Mouse (Mus musculus) ES-Bruce4 (cell line): ENCODE results near the gene R3hdm4. TPM values are rescaled to one million over a fixed set of nuclear protein-coding genes. Genes with fewer than 3 reads are reported as not detected.

ENCODE experiments used
- H3K27ac ChIP-seq: 2 replicates; pipeline ENCODE4 v1.5.1; 2012; ENCODE audit warnings: low read length, inconsistent platforms; ENCODE audit not compliant: insufficient read depth
- H3K27me3 ChIP-seq: 2 replicates; pipeline ENCODE4 v1.6.1; 2012; ENCODE audit warnings: mild to moderate bottlenecking, low read length, inconsistent platforms; ENCODE audit not compliant: control insufficient read depth, poor library complexity, insufficient read depth, severe bottlenecking
- H3K36me3 ChIP-seq: 2 replicates; pipeline ENCODE4 v1.6.1; 2012; ENCODE audit warnings: inconsistent platforms, mild to moderate bottlenecking, low read length, moderate library complexity; ENCODE audit not compliant: control insufficient read depth, poor library complexity, insufficient read depth, severe bottlenecking
- H3K4me1 ChIP-seq: one replicate; pipeline ENCODE4 v1.8.1; 2011; ENCODE audit warnings: low read length; ENCODE audit not compliant: control insufficient read depth, insufficient read depth
- H3K4me3 ChIP-seq: 2 replicates; pipeline ENCODE4 v1.5.1; 2011; ENCODE audit warnings: low read depth, mild to moderate bottlenecking, low read length
- H3K9ac ChIP-seq: 2 replicates; pipeline ENCODE4 v1.6.1; 2012; ENCODE audit warnings: low read depth, mild to moderate bottlenecking, inconsistent platforms; ENCODE audit not compliant: poor library complexity, severe bottlenecking
- H3K9me3 ChIP-seq: replicated peaks from 2 replicates; pipeline ENCODE4 v1.6.1; 2012; ENCODE audit warnings: mild to moderate bottlenecking, low read length, inconsistent platforms; ENCODE audit not compliant: control insufficient read depth, poor library complexity, insufficient read depth, severe bottlenecking
- CTCF ChIP-seq: IDR thresholded peaks from one replicate; pipeline ENCODE4 v1.8.1; 2011; ENCODE audit warnings: low read depth, low read length
- EP300 ChIP-seq: IDR thresholded peaks from 2 replicates; pipeline ENCODE4 v1.6.1; 2011; ENCODE audit warnings: low read depth, low read length; ENCODE audit not compliant: insufficient read depth
- POLR2A ChIP-seq: IDR thresholded peaks from one replicate; pipeline ENCODE4 v1.8.1; 2011; ENCODE audit warnings: low read length; ENCODE audit not compliant: insufficient read depth
- polyA plus RNA-seq: library from polyadenylated mRNA; stranded (reverse); fragments of >200 nt; gene quantifications from 2 replicates; pipeline ENCODE4 v1.2.4, GENCODE M21; 2011; ENCODE audit warnings: low read depth; ENCODE audit not compliant: missing spikeins, insufficient read depth, insufficient read length

The R3hdm4 gene
- polyA plus RNA-seq, 1 experiment, result 49.4 TPM

DNA sequence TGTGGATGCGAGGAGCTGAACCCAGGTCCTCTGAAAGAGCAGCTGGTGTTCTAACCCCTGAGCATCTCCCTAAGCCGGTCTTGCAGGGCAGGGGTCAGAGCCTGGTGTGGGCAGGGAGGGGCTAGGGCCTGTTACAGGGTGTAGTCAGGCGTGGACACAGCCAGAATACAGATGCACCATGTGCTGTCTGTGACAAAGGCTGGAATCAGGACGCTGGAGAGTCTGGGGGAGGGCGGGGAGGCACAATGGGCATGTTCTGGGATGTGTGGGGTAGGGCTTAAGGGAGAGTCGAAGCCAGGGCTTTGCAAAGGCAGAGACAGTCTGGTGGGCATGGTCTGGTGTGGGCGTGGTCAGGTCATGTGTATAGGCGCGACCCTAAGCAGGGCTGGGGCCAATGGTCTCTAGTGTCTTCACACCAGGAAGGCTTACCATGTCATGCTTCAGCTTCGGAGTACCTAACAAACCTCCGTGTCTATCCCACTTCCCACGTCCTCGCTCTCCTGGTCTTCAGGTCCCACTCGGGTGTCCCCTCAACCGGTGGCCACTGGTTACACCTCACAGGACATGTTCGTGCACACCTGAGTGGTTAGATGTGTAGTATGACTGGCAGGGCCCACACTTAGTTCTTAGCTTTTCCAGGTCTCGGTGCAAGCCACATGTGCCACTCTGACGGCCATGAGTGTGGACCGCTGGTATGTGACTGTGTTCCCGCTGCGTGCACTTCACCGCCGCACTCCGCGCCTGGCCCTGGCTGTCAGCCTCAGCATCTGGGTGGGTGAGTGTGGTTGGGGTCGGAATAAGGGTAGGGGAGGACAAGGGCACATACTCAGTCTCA lies 735 bp downstream of the R3hdm4 start:
- Histone ChIP-seq H3K36me3 (no peaks in the 10 kb centered on the region), H3K27ac (no peak overlapping the region), H3K4me1 (peaks cover 7% of the 10 kb centered on the region), H3K4me3 (peak overlapping the region; percentile 22; the same call in 1 of the 2 replicates), H3K9ac (no peak overlapping the region), H3K27me3 (no peaks in the 10 kb centered on the region), H3K9me3 (no peaks in the 10 kb centered on the region)
- TF ChIP-seq POLR2A, result no peak
- no peak for TF ChIP-seq EP300
- no peak for TF ChIP-seq CTCF

DNA sequence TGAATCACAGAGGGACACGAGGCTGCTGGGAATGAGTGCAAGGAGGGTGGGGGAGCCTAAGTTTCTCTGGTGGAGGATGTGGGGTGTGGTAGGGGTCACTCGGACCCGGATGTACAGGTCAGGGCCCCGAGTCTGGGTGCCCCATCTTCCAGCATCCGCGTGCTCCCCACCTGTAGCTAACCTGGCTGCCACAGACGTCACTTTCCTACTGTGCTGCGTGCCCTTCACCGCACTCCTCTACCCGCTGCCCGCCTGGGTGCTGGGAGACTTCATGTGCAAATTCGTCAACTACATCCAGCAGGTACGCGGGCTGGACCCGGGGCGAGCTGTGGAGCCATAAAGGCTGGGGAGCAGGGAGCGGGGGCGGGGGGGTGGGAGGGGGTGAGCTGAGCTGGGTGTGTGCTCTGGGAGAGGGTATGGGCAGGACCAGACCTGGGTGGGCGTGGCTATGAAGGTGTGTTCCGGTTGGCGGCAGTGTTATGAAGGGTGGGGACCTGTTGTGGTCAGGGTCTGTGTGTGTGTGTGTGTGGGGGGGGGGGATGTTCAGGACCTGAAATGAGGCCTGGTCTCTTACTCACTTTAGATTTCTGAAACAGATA lies 1.7 kb downstream of the R3hdm4 start:
- H3K27ac ChIP-seq, result no peak overlapping the region
- H3K4me3 ChIP-seq, result peak overlapping the region; percentile 64
- H3K9me3 ChIP-seq, result no peaks in the 10 kb centered on the region
- no peaks in the 10 kb centered on the region for H3K27me3 ChIP-seq
- H3K36me3 ChIP-seq, result no peaks in the 10 kb centered on the region
- no peak for TF ChIP-seq CTCF
- no peak for TF ChIP-seq POLR2A
- no peak for TF ChIP-seq EP300
- H3K4me1 ChIP-seq, result peaks cover 7% of the 10 kb centered on the region
- H3K9ac ChIP-seq, result no peak overlapping the region

DNA sequence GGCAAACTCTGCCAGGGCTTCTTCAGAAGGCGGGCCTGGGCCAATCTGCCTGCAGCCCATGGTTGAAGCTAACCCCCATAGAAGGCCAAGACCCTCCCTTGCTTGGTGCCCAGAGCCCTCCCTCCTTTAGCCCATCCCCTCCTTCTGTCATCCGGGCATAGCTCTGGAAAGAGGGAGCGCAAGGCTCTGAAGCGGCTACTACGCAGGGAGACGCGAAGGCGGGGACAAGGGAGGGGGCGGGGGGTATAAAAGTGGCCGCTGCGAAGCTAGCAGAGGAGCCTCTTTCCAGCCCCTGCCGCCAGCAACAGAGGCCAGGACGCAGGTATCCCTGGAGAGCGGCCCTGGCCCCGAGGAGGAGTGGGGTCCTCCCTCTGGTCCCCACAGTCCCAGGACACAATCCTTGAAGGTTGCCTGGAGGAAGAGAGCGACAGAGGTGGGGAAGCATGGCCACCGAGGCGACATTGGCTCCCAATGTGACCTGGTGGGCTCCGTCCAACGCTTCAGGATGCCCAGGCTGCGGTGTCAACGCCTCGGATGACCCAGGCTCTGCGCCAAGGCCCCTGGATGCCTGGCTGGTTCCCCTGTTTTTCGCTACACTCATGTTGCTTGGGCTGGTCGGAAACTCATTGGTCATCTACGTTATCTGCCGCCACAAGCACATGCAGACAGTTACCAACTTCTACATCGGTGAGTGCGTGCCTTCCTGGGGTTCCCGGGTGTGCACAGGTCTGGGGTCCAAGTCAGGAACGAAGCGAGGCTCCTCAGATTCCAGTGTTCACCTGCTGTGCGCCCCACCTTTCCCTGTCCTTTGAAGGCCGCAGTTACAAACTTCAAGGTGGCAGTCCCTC lies 2.6 kb downstream of the R3hdm4 start:
- H3K4me3 ChIP-seq, result peak overlapping the region; percentile 3; the same call in 1 of the 2 replicates
- no peak overlapping the region for H3K9ac ChIP-seq
- H3K27me3 ChIP-seq, result no peaks in the 10 kb centered on the region
- H3K36me3 ChIP-seq, result no peaks in the 10 kb centered on the region
- no peaks in the 10 kb centered on the region for H3K9me3 ChIP-seq
- peaks cover 7% of the 10 kb centered on the region for H3K4me1 ChIP-seq
- no peak overlapping the region for H3K27ac ChIP-seq
- TF ChIP-seq EP300, result no peak
- TF ChIP-seq POLR2A, result no peak
- no peak for TF ChIP-seq CTCF

DNA sequence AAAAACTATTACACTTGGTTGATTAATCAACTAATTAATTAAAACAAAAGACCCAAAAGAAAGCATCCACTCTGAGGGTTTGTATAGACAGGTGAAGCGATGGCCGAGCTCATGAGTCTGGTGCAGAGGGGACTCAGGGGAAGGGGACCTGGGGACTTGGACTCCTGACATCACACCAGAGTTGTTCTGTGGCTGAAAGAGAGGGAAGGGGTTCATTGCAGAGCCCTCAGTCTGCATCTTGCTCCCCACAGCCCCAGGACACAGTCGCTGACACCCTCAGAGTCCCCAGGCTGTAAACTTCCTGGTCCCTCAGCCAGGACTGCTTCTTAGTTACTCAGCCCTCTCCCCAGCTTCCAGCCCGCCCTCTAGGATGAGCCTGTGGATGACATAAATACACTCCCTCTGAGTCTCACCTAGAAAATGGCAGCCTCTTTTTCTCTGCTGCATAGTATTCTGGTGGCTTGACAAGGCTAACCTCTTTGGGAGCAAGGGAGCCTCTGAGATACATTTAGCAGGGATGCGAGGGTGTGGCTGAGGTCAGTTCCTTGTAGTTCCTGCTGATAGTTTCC lies 3.4 kb downstream of the R3hdm4 start:
- Histone ChIP-seq H3K27ac (no peak overlapping the region), H3K9ac (no peak overlapping the region; the same call in 1 of the 2 replicates), H3K9me3 (no peaks in the 10 kb centered on the region), H3K4me3 (no peak overlapping the region), H3K36me3 (no peaks in the 10 kb centered on the region), H3K4me1 (peaks cover 7% of the 10 kb centered on the region), H3K27me3 (no peaks in the 10 kb centered on the region)
- no peak for TF ChIP-seq POLR2A
- no peak for TF ChIP-seq EP300
- TF ChIP-seq CTCF, result no peak

DNA sequence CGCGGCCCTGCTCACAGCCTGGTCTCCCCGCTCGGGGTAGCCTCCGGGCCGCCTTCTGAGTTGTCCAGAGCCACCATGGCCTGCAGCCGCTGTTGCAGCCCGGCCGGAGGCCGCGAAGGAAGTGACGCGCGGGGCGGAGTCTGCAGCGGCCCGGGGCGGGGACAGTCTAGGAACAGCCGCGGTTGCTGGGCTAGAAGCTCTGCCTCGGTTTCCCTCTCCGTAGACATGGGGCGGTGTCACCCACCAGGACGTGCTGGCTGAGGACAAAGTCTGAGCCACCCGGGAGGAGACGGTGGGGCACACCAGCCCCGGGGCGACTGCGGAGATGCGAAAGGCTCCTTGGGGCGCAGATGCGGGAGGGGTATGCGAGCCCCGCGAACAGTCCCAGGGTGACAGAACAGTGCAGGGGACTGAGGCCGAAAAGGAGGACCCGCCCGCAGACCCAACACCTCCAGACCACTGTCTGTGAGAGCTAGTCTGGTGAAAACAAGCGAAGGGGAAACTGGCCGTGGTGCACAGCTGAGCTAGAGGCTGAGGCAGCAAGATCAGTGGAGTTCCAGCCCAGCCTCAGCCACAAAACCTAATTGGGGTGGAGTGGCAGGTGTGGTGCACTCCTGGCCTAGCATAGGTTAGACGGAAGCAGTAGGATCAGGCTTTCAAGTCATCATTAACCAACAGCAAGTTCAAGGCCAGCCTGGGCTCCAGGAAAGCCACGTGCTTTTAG lies 4.0 kb downstream of the R3hdm4 start, which contains the start of gene Kiss1r:
TSS of gene Kiss1r (plus strand) at position 164 of the 724 bp plus-strand sequence.
- TF ChIP-seq CTCF (no peak), POLR2A (peak; percentile 34)
- peak within 1 kb of the TSS; percentile 74 for H3K4me3 ChIP-seq
- peaks cover 7% of the 10 kb centered on the region for H3K4me1 ChIP-seq
- H3K9ac ChIP-seq, result peak within 1 kb of the TSS; percentile 73
- no peak within 1 kb of the TSS for H3K27ac ChIP-seq
- H3K27me3 ChIP-seq, result no peaks in the 10 kb centered on the region
- no peaks in the 10 kb centered on the region for H3K9me3 ChIP-seq
- no peaks in the 10 kb centered on the region for H3K36me3 ChIP-seq
